Mouse (Mus musculus): Measurements from ENCODE around the gene Gm21981.

The Gm21981 gene

DNA sequence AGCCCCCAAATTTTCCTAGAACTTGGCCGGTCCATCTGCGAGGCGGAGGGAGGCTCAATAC lies at the start of gene Gm21981:
Gm21981 (minus strand) TSS at position 14 of the 61 bp plus-strand sequence.
- no peak for DNase-seq (ENCODE audit: low read depth, low spot score)

- DNase-seq (ENCODE audit: low read depth, low spot score) = no peak
These were observed 48.9 kb upstream of the Gm21981 start for GRCm38 (mm10) chr17:47742991-47743734.

DNA sequence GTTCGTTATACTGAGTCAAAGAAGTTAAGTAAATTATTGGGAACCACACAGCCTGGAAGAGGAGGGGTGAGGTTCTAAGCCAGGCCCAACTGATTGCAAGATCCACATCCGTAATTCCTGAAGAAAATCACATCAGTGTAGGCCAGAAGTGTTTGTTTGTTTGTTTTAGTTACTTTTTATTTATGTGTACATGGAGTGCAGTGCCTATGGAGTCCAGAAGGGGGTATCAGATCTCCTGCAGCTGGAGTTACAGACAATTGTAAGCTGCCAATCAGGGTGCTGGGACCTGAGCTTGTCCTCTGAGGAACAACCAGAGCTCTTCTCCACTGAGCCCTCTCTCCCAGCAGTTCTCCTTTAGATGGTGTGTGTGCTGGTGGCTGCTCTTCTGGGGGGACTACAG lies 45.9 kb upstream of the Gm21981 start:
- DNase-seq (ENCODE audit: low read depth, low spot score) = no peak

DNA sequence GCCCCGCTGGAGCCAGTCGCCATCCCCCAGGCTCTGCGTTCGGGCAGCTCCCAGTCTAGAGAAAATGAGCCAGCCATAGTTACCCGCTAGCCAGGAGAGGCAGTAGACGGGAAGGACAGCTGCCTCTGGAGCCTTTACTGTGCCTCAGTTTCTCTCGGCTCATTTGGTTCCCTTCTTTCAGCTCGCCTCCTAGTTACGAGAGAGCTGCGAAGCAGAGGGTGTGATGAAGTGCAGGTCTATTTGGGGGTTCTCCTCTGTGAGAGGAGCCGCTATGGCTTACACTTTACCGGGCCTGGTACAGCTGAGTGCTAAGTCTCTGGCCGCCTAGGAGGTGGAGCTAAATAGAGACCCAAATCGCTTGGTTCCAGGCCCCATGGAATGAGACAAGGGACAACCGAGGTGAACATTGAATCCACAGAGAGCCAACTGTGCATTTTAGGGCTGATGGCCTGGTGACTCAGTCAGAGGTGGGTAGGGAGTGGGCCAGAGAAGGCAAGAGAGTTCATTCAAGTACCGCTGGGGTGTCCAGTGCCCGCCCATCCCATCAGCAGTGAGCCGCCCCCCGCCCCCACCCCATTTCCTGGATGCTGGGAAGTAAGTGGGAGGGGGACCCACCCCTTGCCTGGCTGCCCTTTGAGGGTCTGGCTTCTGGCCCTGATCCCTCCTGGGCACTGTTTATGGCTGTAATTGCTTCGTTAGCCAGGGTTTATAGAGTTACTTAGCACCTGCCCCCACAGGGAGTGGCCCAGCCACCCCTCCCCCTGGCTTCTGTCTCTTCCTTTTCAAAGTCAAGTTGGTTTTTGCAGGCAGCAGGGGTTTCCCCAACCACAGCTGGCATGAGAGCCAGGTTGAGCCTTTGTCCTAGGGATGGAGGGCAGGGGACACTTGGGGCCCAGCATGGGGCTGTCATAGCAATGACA lies 44.9 kb upstream of the Gm21981 start:
- DNase-seq (ENCODE audit: low read depth, low spot score) = no peak

DNA sequence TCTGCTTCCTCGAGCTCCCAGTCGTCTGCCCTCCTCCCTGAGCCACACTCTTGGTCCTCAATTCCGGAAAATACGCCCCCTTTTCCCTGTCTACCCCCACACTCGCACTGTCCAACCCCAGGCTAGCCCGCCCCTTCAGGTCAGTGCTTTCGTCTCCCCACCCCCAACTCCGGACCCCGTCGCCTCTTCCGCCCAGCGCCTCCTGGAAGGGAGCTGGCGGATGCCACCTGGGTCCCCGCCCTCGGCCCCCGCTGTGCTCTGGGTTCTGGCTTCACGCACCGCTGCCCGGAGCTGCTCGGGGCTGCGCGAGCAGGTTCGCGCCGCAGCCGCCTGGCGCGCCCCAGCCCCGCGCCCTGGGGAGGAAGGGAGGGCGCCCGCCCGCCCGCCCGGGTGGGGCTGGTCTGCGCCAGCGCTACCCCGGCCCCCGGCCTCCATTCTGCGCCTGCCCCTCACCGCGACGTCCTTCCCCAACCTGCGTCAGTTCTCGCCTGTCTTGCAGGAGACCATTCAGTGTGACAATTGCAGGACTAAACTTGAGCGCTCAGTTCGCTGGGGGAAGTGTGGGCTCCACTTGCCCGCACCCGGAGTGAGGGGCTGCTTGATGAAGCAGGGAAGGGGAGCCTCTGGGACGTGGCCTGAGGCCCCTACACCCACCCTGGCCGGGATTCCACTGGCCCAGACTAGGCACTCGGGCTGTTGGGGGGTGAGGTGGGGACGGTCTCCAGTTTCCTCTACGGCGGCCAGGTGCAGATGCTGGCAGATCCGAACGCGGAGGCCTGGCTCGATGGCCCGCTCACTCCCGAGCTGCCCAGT lies 44.0 kb upstream of the Gm21981 start:
- DNase-seq (ENCODE audit: low read depth, low spot score) = no peak

DNA sequence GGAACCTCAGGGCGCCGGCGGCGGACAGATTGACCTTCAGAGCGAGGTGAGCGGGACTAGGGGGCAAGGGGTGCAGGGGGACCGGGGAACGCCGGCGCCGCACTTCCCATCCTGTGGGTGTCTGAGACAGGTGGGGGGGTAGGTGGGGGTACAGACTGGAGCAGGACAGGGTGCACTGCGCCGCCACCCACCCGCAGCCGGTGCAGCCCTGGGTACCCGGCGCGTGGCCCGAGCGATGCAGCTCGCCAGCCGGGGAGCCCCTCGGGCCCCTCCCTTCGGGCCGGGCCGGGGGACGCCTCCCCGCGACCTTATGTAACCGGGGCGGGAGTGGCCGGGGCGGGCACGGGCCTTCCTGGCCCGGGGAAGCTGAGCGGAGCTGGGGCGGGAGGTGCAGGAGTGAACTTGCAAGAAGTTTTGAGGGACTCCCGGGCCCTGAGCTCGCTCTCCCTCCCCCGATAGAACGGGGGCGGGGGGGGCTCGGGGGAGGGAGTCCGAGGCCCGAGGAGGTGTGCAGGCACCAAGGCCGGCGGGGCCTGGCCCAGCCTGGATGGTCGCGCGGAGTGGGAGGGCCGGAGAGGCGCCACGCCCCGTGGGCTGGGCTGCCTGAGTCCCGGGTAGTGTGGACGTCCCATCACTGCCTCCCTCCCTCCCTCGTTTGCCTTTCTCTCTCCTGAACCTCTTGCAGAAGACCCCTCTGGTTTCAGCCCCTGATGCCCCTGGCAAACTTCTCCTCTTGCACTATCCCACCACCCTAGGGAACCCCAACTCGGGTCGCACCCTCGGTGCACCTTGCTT lies 43.2 kb upstream of the Gm21981 start:
- peak; percentile 41 for DNase-seq (ENCODE audit: low read depth, low spot score)

GRCm38 (mm10) chr17:47736856-47737255 lies 42.6 kb upstream of the Gm21981 start, which contains the start of gene Tfeb:
Tfeb (plus strand) TSS chr17:47737030.
- peak; percentile 64 for DNase-seq (ENCODE audit: low read depth, low spot score)

GRCm38 (mm10) chr17:47735553-47736100 lies 41.4 kb upstream of the Gm21981 start:
- DNase-seq (ENCODE audit: low read depth, low spot score) = no peak

- no peak for DNase-seq (ENCODE audit: low read depth, low spot score)
These were observed 36.6 kb upstream of the Gm21981 start for GRCm38 (mm10) chr17:47730633-47731575.

DNA sequence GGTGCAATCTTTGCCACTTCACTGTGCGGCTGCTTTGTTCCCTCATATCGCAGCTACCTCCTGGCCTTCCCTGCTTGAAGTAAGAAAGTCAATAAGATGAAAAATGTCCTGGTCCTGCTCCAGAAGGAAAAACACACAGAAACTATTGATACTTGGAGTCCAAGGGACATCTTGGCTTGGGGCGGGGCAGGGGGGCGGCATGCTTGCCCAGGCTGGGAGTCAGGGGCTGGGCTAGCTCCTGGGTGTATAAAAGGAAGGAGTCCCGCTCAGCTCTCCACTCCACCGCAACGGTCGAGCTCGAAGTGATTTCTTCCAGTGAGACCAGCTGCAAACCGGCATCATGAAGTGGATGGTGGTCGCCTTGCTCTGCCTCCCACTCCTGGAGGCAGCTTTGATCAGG lies 32.3 kb upstream of the Gm21981 start, which contains the start of gene Pgc:
Pgc (plus strand) TSS at position 277 of the 400 bp plus-strand sequence.
- no peak for DNase-seq (ENCODE audit: low read depth, low spot score)

GRCm38 (mm10) chr17:47721183-47721582 lies 26.9 kb upstream of the Gm21981 start:
- no peak for DNase-seq (ENCODE audit: low read depth, low spot score)

GRCm38 (mm10) chr17:47715037-47715436 lies 20.8 kb upstream of the Gm21981 start:
- no peak for DNase-seq (ENCODE audit: low read depth, low spot score)

GRCm38 (mm10) chr17:47712889-47713571 lies 18.8 kb upstream of the Gm21981 start:
- no peak for DNase-seq (ENCODE audit: low read depth, low spot score)

DNA sequence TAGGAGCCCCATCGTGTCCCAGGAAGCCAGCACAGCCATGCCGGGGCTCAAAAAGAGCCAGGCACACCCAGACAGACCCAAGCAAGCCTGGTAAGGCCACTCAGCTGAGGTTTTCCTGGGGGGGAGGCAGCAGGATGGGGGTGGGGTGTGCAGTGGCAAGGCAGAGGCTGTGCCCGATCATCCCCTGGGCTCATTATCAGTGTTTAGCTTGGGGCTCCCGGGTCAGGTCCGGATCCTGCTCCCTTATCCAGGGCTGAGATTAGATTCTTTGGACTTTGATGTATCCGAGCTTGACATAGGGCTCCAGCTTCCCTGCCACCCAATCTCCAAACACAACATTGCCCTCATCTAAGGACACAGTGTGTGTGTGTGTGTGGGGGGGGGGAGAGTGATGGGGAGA lies 17.6 kb upstream of the Gm21981 start:
- no peak for DNase-seq (ENCODE audit: low read depth, low spot score)

GRCm38 (mm10) chr17:47710036-47710435 lies 15.8 kb upstream of the Gm21981 start:
- DNase-seq (ENCODE audit: low read depth, low spot score) = no peak

- no peak for DNase-seq (ENCODE audit: low read depth, low spot score)
These were observed 14.7 kb upstream of the Gm21981 start for GRCm38 (mm10) chr17:47708972-47709371.

DNA sequence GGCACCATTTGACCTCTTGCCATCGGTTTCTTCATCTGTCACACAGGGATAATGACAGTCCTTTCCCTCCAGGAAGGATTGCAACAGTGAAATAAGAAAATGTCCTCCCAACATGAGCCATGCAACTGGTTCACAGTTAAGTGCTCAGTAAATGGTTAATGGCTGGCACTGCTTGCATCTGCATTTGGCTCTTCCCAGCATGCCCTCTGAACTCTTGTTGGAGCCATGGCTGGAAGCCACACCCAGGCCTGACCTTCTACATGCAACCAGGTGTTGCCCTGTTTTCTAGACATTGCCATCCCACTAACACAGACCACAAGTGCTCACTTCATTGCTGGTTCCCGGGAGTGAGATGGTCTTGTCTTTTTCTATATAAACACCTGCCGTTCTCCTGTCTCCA lies 13.7 kb upstream of the Gm21981 start:
- DNase-seq (ENCODE audit: low read depth, low spot score) = no peak

DNA sequence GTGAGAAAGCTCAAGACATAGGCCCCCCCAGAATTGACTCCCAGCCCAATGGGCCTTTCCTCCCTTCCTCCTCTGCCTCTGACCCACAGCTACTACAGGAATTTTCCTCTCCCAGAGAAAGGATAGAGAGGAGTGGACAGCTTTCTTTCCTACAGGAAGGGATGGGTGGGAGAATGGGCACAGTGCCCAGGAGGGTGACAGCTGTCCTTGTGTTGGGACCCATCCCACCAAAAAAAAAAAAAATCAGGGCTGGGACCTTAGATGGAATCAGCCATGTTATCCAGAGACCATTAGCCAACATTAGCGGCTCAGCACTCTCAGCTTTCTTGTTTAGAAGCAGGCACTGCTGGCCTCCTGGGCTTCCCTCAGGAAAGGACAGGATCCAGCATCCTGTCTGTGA lies 11.9 kb upstream of the Gm21981 start:
- DNase-seq (ENCODE audit: low read depth, low spot score) = no peak

DNA sequence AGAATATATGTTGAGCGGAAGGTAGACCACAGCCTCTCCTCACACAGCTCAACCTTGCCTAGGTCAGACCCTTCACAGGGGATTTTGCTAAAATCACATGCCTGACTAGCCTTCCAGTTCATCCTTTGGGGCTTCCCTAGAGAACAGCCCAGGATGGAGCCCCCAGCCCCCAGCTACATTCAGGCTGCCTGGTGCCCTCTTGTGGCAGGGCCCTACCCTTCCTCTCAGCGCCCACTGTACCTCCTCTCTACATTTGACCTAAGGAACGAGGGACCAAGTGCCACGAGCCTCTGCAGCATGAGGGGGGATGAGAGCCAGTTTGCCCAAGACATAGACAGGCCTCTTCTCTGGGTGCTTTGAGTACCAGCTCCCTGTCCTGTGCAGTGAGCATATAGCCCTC lies 10.4 kb upstream of the Gm21981 start:
- DNase-seq (ENCODE audit: low read depth, low spot score) = no peak

GRCm38 (mm10) chr17:47703556-47703955 lies 9.3 kb upstream of the Gm21981 start:
- no peak for DNase-seq (ENCODE audit: low read depth, low spot score)
